Mouse (Mus musculus) kidney, postnatal 25 days (tissue): Measurements from ENCODE around the gene Ing3.

Experiments
- DNase-seq, 2 experiments: peaks; one replicate each; pipeline ENCODE4 v3.0.0; 2021; ENCODE audit warnings: mixed read lengths in 2 of 2

Ing3 gene

DNA sequence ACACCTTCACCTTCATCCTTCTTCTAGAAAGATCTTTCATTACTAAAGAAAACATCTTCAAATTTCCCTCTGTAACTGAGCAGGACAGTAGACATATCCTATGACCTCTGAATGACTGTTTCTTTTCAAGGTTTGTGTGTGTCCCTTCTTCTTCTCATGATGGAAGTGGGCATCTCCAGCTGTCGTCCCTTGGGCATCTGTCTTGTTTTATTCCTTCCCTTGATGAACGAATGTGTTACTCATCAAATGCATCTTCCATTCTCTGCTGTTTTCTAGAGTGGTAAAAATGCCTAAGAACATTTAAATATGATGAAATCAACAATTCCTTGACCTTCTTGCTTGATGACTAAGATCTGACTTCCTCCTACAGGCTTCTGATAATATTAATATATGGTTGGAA lies 43.7 kb downstream of the Ing3 start:
- DNase-seq, result no peak

DNA sequence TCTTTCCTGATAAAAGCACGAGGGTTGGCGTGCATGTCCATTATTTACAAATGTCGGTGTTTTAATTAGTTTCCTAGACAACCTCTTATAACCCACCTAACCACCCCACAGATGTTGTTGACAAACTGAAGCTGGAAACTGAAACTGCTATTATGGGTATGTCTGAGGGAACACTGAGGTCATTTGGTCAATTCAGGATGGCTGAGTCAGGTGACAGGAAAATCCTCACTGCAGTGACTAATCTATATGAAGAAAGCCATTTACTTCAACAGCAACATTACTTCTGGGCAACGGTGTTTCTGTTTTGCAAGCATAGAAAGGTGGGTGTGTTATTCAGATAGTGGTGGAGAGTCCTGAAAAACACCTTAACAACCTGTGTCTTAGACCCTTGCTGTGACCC lies 48.8 kb downstream of the Ing3 start:
- DNase-seq, result no peak

- DNase-seq, result no peak
These were observed 49.7 kb downstream of the Ing3 start for GRCm38 (mm10) chr6:21999025-21999424.

DNA sequence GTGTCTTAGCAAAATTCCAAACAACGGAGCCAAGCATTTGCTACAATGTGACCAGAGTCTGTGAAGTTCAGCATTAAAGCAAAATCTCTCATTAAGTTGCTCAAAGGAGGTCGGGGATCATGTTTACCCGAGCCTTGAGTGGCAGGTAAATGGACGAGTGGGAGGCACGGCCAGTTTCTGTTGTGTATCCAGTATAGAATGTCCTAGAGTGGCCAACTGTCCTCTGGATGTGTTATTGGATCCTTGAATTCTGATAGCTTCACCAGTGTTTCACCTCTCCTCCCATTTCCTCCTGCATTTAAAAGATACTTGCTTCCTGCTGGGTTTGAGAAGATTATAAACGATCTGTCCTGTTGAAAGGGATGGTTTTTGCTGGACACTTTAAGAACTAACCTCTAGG lies 50.7 kb downstream of the Ing3 start:
- no peak for DNase-seq

DNA sequence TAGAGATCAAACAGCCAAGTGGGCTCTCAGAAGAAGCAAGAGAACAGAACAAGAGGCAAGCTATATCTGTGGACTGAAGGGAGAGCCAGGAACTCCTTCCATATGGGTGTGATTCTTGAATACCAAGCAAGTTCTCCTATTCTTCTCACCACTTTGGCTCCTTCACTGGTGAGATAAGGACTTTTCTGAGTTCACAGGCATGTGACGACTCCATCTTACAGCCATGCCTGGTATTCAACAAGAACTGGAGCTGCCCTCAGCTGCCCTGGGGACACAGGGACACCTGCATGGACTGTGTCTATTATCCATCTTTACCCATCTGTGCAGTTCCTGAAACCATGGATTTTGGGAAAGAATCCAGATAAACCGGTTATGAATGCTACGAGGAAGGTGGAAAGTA lies 51.5 kb downstream of the Ing3 start:
- no peak for DNase-seq

DNA sequence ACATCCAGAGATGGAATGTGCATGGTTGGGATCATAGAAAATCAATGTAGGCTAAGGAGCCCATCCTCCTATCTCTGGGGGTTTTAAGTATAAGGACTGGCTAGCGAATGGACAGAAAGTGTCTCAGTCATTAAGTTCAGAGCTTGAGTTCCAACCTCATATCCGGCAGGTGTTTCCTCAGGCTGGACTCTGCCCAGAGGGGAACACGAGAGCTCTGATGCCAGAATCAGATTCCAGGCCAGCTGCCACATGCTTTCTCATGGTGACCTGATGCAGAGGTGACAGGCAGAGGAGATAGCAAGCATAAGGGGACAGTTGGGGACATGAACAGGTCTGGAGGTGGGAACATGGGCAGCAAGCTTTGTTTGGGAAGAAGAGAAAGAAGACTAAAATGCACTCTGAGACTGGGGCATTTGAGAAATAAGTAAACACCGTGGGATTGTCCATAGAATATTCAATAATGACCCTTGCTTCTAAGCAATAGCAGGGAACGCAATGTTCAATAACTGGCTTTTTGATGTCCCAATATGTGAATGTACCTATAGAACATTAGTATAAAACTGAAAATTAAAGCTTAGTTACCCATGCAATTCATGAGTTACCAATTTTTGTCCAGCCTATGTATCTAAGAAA lies 52.0 kb downstream of the Ing3 start:
- DNase-seq, result peak; percentile 69 to 81

GRCm38 (mm10) chr6:22002521-22003199 lies 53.3 kb downstream of the Ing3 start:
- peak in 1 of 2 experiments; percentile 34 for DNase-seq

DNA sequence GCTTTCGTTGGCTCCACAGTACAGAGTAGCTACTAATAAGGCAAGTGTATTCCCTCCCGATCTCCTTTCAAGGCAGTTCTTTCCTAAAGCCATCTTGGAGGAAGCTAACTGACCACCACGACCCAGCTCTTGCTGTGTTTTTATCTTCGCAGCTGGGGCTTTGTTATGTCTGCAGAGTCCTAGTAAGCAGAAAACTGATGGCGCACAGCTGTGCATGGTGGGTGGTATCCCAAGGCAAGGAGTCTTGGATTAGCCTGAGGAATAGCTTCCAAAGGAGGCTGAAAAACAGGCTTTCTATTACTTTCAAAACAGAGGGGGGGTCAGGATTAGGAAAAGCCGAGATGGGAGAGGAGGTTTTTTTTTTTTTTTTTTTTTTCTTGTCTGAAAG lies 53.8 kb downstream of the Ing3 start:
- peak; percentile 41 to 58 for DNase-seq

GRCm38 (mm10) chr6:22003959-22004543 lies 54.7 kb downstream of the Ing3 start:
- no peak for DNase-seq

- DNase-seq, result no peak
These were observed 59.0 kb downstream of the Ing3 start for GRCm38 (mm10) chr6:22008346-22008745.

GRCm38 (mm10) chr6:22010258-22010657 lies 60.9 kb downstream of the Ing3 start:
- DNase-seq, result no peak

GRCm38 (mm10) chr6:22010761-22011281 lies 61.5 kb downstream of the Ing3 start:
- no peak for DNase-seq

DNA sequence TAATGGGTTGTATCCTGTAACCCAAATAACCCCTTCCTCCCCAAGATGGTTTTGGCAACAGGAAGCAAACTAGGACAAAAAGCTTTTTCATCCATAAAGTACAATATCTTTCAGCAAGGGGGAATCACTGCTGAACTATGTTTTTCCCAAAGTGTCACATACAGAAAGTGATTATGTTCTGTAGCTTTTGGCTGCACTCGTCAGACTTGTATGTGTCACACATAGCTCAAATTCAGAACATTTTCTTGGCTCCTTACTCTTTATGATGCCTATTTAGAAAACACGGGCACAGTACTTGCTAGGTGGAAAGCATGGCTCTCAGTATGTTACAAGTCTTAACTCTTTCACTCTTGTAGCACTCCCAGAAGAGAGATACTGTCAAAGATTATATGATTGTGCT lies 62.2 kb downstream of the Ing3 start:
- DNase-seq, result no peak

GRCm38 (mm10) chr6:22012099-22012498 lies 62.7 kb downstream of the Ing3 start:
- DNase-seq, result no peak

GRCm38 (mm10) chr6:22012501-22012900 lies 63.1 kb downstream of the Ing3 start:
- no peak for DNase-seq

DNA sequence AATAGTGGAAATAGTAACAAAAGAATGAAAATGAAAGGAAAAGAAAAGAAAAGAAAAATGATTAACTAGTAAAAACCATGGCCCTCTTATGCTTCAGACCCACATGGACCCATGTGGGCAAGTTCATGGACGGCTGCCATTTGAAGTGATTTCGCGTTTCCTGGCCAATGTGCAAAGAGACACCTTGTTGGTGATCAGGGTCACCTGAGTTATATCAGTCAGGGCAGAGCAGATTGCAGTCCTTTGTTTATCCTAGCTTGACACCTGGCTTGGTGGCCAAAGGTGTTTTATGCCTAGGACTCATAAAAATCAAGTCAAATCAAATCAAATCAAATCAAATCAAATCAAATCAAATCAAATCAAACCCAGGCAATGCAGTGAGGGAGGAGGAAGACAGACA lies 64.0 kb downstream of the Ing3 start:
- no peak for DNase-seq

DNA sequence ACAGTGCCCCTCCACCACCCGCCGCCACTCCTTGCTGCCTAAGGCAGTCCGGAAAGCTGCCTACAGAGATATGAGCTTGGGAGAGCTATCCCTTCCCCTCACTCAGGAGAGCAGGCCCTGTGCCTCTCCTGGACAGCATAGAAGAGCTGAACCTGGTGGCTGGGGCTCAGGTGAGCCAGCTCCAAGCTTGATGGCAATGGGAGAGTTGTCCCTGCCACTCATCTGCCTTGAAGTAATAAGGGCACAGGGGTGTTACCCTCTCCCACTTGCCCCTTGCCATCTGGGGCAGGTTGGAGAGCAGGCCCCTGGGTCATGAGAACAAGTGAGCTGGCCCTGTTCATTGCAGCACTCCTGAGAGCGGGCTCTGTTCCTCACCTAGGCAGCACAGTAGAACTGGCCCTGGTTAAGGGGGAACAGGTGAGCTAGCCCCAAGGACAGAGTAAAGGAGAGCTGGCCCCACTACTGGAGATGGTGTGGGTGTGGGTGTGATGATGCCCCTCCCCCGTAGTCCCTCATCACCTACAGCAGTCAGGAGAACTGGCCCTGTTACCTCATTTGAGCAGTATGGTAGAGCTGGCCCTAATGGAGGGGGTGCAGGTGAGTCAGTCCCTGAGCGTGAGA lies 65.0 kb downstream of the Ing3 start:
- no peak for DNase-seq

DNA sequence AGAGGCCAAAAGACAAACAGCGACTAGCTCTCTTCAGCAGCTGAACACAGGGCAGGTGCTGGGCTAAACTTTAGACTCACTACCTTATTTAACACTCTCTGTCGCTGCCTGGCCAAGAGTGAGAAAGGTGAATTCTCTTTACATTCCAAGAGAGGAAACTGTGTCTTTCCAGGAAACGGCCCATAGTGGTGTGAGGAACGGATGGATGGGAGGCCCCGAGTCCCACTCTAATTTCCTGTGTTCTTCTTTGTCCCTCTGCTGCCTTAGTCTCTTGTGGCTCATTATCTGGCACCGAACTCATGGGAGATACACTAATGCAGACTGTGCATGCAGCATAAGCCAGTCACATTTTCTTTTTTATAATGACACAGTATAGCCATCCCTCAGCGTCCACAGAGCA lies 68.3 kb downstream of the Ing3 start:
- no peak for DNase-seq

GRCm38 (mm10) chr6:22018768-22019445 lies 69.5 kb downstream of the Ing3 start:
- no peak for DNase-seq

GRCm38 (mm10) chr6:22019637-22020036 lies 70.3 kb downstream of the Ing3 start:
- peak; percentile 22 to 59 for DNase-seq

DNA sequence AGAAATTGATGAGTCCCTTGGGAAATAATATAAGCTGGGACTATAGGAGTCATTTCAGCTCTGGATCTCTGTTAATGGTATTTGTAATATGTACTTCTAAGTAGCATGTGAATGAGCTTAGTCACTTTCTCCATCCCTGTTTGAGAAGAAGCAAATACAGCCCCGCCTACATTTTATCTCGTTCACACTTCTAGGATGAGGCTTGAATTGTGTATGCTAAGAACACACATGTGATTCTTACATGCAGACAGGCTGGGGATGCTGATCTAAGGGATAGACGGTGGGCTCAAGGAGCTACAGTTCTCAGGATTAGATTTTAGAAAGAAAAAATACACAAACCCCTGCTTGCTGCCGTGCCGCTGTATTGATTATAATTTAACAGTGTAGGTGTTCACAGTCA lies 71.3 kb downstream of the Ing3 start:
- DNase-seq, result no peak

GRCm38 (mm10) chr6:22021315-22021714 lies 71.9 kb downstream of the Ing3 start:
- no peak for DNase-seq

DNA sequence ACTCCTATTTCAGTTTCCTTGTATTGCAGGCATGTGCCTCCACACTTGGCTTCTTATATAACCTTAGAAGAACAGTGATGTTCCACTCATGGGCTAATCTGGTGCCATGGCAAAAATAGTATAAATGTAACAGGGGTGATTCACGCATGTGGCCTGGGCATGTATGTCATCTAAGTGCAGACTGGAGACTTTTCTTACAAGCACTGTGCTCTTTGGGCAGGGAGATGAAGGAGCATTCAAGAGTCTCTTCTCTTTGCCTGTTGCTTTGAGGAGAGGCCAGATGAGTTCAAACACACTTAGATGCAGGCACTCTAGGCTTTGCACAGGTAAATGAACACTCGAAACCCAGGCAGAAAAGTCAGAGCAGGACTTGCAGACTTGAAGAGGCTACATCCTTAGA lies 74.8 kb downstream of the Ing3 start:
- DNase-seq, result no peak
